Mouse (Mus musculus): ENCODE data around the gene Zfp800. TPM values are rescaled to one million over a fixed set of nuclear protein-coding genes. Genes with fewer than 3 reads are reported as not detected.

Zfp800 gene
- total and polyA plus RNA-seq, 2 experiments from 2014 or later = 16.5 to 22.1 TPM

GRCm38 (mm10) chr6:28369966-28370683, 27.7 kb downstream of the Zfp800 start:
- H3K27ac ChIP-seq (ENCODE audit: low read depth, low read length) = no peak overlapping the region
- no peaks in the 10 kb centered on the region for H3K9me3 ChIP-seq (ENCODE audit: low read length)
- no peaks in the 10 kb centered on the region for H3K36me3 ChIP-seq (ENCODE audit: insufficient read depth)
- H3K4me2 ChIP-seq (ENCODE audit: low read depth) = no peak overlapping the region
- 30% methylated on average over 6 of the region's 6 CpGs for WGBS
- ATAC-seq (no peak), DNase-seq (peak; percentile 7)
- H3K4me1 ChIP-seq (ENCODE audit: insufficient read depth) = no peaks in the 10 kb centered on the region
- no peak overlapping the region for H3K4me3 ChIP-seq (ENCODE audit: low read depth, low read length)
- H3K9ac ChIP-seq = no peak overlapping the region
- H3K27me3 ChIP-seq (ENCODE audit: insufficient read depth, low read length) = no peaks in the 10 kb centered on the region
- TF ChIP-seq CTCF (IDR thresholded peaks at IDR 0.05; ENCODE audit: low read depth) = no peak

DNA sequence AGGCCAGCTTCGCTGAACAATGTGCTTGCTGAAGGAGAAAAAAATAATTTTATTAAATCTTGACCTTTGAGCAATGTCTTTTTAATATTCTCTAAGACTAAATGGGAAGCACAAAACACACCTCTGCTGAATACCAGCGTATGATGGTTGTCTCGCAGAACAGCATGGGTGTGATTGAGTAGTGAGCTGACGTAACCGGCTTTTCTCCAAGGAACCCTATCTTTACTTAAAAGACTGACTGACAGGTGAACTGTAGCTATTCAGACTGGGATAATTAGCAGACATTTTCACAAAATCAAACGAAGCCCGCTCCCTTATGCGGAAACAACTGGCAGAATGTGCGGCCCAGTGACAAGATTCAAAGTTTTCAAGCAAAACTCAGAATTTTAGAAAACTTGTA, 30.2 kb downstream of the Zfp800 start:
- no peak overlapping the region for H3K4me2 ChIP-seq (ENCODE audit: low read depth)
- no peak overlapping the region for H3K4me3 ChIP-seq (ENCODE audit: low read depth, low read length)
- 28% methylated on average over 9 of the region's 9 CpGs for WGBS
- peak; percentile 78 for ATAC-seq
- H3K4me1 ChIP-seq (ENCODE audit: insufficient read depth) = no peaks in the 10 kb centered on the region
- no peaks in the 10 kb centered on the region for H3K9me3 ChIP-seq (ENCODE audit: low read length)
- H3K9ac ChIP-seq = no peak overlapping the region
- peak; percentile 15 for DNase-seq
- H3K27ac ChIP-seq (ENCODE audit: low read depth, low read length) = no peak overlapping the region
- no peaks in the 10 kb centered on the region for H3K27me3 ChIP-seq (ENCODE audit: insufficient read depth, low read length)
- TF ChIP-seq CTCF (IDR thresholded peaks at IDR 0.05; ENCODE audit: low read depth) = no peak
- H3K36me3 ChIP-seq (ENCODE audit: insufficient read depth) = no peaks in the 10 kb centered on the region

GRCm38 (mm10) chr6:28351066-28351465, 46.7 kb downstream of the Zfp800 start:
- H3K9me3 ChIP-seq (ENCODE audit: low read length) = no peaks in the 10 kb centered on the region
- TF ChIP-seq CTCF (IDR thresholded peaks at IDR 0.05; ENCODE audit: low read depth) = no peak
- no peak overlapping the region for H3K4me3 ChIP-seq (ENCODE audit: low read depth, low read length)
- 59% methylated on average over 3 of the region's 3 CpGs for WGBS
- no peak overlapping the region for H3K9ac ChIP-seq
- no peaks in the 10 kb centered on the region for H3K27me3 ChIP-seq (ENCODE audit: insufficient read depth, low read length)
- H3K4me1 ChIP-seq (ENCODE audit: insufficient read depth) = no peaks in the 10 kb centered on the region
- H3K27ac ChIP-seq (ENCODE audit: low read depth, low read length) = no peak overlapping the region
- no peak for DNase-seq
- H3K36me3 ChIP-seq (ENCODE audit: insufficient read depth) = no peaks in the 10 kb centered on the region
- ATAC-seq = no peak
- H3K4me2 ChIP-seq (ENCODE audit: low read depth) = no peak overlapping the region

- Histone ChIP-seq H3K9ac (no peak overlapping the region), H3K4me2 (ENCODE audit: low read depth) (no peak overlapping the region), H3K4me1 (ENCODE audit: insufficient read depth) (no peaks in the 10 kb centered on the region), H3K27me3 (ENCODE audit: insufficient read depth, low read length) (no peaks in the 10 kb centered on the region), H3K9me3 (ENCODE audit: low read length) (no peaks in the 10 kb centered on the region), H3K36me3 (ENCODE audit: insufficient read depth) (no peaks in the 10 kb centered on the region), H3K4me3 (ENCODE audit: low read depth, low read length) (no peak overlapping the region), H3K27ac (ENCODE audit: low read depth, low read length) (no peak overlapping the region)
- TF ChIP-seq CTCF (IDR thresholded peaks at IDR 0.05; ENCODE audit: low read depth) = no peak
- DNase-seq (no peak), ATAC-seq (no peak)
These were observed 52.1 kb downstream of the Zfp800 start for GRCm38 (mm10) chr6:28345677-28346076.

GRCm38 (mm10) chr6:28345181-28345580, 52.6 kb downstream of the Zfp800 start:
- H3K4me3 ChIP-seq (ENCODE audit: low read depth, low read length) = no peak overlapping the region
- no peak for TF ChIP-seq CTCF (IDR thresholded peaks at IDR 0.05; ENCODE audit: low read depth)
- H3K36me3 ChIP-seq (ENCODE audit: insufficient read depth) = no peaks in the 10 kb centered on the region
- DNase-seq = no peak
- ATAC-seq = no peak
- no peak overlapping the region for H3K27ac ChIP-seq (ENCODE audit: low read depth, low read length)
- H3K27me3 ChIP-seq (ENCODE audit: insufficient read depth, low read length) = no peaks in the 10 kb centered on the region
- no peak overlapping the region for H3K4me2 ChIP-seq (ENCODE audit: low read depth)
- no peaks in the 10 kb centered on the region for H3K9me3 ChIP-seq (ENCODE audit: low read length)
- no peak overlapping the region for H3K9ac ChIP-seq
- H3K4me1 ChIP-seq (ENCODE audit: insufficient read depth) = no peaks in the 10 kb centered on the region
- whole genome bisulfite sequencing = 62% methylated on average over 7 of the region's 7 CpGs

DNA sequence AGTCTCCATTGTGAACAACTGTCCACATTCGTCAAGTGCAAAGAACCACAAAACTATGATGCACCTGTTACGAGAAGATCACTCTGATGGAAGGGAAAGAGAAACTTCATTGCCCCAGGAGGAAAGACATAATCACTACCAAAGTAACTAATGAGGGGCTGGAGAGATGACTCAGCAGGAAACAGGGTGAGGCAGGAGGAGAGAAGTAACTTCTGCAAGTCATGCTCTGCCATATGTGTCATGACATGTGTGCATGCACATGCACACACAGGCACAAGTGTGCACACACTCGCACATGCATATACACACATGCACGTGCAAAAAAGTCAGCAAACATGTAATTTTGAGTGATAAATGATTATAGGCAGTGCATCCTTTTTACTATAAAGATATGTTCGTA, 54.9 kb downstream of the Zfp800 start:
- Histone ChIP-seq H3K9ac (no peak overlapping the region), H3K36me3 (ENCODE audit: insufficient read depth) (no peaks in the 10 kb centered on the region), H3K27ac (ENCODE audit: low read depth, low read length) (no peak overlapping the region), H3K27me3 (ENCODE audit: insufficient read depth, low read length) (no peaks in the 10 kb centered on the region), H3K4me2 (ENCODE audit: low read depth) (no peak overlapping the region), H3K4me1 (ENCODE audit: insufficient read depth) (no peaks in the 10 kb centered on the region), H3K9me3 (ENCODE audit: low read length) (no peaks in the 10 kb centered on the region), H3K4me3 (ENCODE audit: low read depth, low read length) (no peak overlapping the region)
- DNase-seq (no peak), ATAC-seq (no peak)
- TF ChIP-seq CTCF (IDR thresholded peaks at IDR 0.05; ENCODE audit: low read depth) = no peak
- WGBS = 85% methylated on average over 5 of the region's 5 CpGs

DNA sequence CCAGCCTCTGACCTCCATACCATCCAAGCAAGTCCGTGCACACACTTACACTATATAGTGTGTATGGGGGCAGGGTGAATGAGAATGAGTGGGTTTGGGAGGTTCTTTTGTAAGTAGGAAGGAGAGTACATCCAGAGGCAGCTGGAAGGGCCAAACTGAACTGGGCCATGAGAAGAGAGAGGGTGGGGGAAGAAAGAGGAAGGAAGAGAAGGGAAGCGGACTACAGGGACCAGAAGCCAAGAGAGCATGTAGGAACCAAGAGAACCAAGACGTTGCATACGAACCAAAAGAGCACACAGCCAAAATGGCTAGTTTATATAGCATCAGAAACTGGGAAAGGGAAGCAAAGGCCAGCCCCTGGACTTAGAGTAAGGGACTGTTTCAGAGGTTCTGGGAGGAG, 56.6 kb downstream of the Zfp800 start:
- Histone ChIP-seq H3K9ac (no peak overlapping the region), H3K4me3 (ENCODE audit: low read depth, low read length) (no peak overlapping the region), H3K36me3 (ENCODE audit: insufficient read depth) (no peaks in the 10 kb centered on the region), H3K27ac (ENCODE audit: low read depth, low read length) (no peak overlapping the region), H3K4me1 (ENCODE audit: insufficient read depth) (no peaks in the 10 kb centered on the region), H3K4me2 (ENCODE audit: low read depth) (no peak overlapping the region), H3K27me3 (ENCODE audit: insufficient read depth, low read length) (no peaks in the 10 kb centered on the region), H3K9me3 (ENCODE audit: low read length) (no peaks in the 10 kb centered on the region)
- TF ChIP-seq CTCF (IDR thresholded peaks at IDR 0.05; ENCODE audit: low read depth) = no peak
- DNase-seq (no peak), ATAC-seq (no peak)
- 96% methylated on average over 4 of the region's 4 CpGs for WGBS
